Mouse (Mus musculus) spleen, adult 2 months (tissue): ENCODE measurements around the gene Tmem104.

Source experiments
- CTCF ChIP-seq: fragments of 200-500 bp; IDR thresholded peaks from 2 replicates; pipeline ENCODE4 v1.5.1; 2011; ENCODE audit warnings: mild to moderate bottlenecking, inconsistent platforms; ENCODE audit not compliant: insufficient read depth, insufficient read length, insufficient replicate concordance; ENCODE audit errors: extremely low read depth
- POLR2A ChIP-seq: fragments of 200-500 bp; IDR thresholded peaks from 2 replicates; pipeline ENCODE4 v1.6.1; 2011; ENCODE audit warnings: low read depth, low read length, inconsistent platforms

- TF ChIP-seq POLR2A = no peak
- TF ChIP-seq CTCF = no peak
Observed at GRCm38 (mm10) chr11:115259134-115259533, 71.8 kb downstream of the Tmem104 start.
